Mouse (Mus musculus): ENCODE data around the gene Ly9. TPM values are rescaled to one million over a fixed set of nuclear protein-coding genes. Genes with fewer than 3 reads are reported as not detected.

Gene Ly9
- polyA plus RNA-seq, 1 experiment from 2014 or later: not detected

GRCm38 (mm10) chr1:171635696-171636095 is 28.5 kb upstream of the Ly9 start:
- Histone ChIP-seq H3K36me3 (ENCODE audit: control insufficient read depth, insufficient read depth, low read length) (no peaks in the 10 kb centered on the region), H3K4me1 (ENCODE audit: control insufficient read depth, insufficient read depth, low read length) (no peaks in the 10 kb centered on the region), H3K4me3 (ENCODE audit: low read depth, low read length) (no peak overlapping the region), H3K9ac (ENCODE audit: low read length) (no peak overlapping the region), H3K27me3 (ENCODE audit: control insufficient read depth, insufficient read depth, low read length) (no peaks in the 10 kb centered on the region), H3K9me3 (ENCODE audit: control insufficient read depth, low read length) (no peaks in the 10 kb centered on the region), H3K27ac (replicated peaks; ENCODE audit: low read depth, low read length) (no peak overlapping the region), H3K4me2 (ENCODE audit: low read depth, severe bottlenecking) (no peak overlapping the region)
- DNase-seq (ENCODE audit: low spot score) (no peak), ATAC-seq (ENCODE audit: insufficient number of reproducible peaks, low FRiP score, low TSS enrichment, low read depth) (no peak)
- 62% methylated on average over 6 of the region's 6 CpGs for WGBS

GRCm38 (mm10) chr1:171631447-171631846 is 24.2 kb upstream of the Ly9 start:
- no peak overlapping the region for H3K4me2 ChIP-seq (ENCODE audit: low read depth, severe bottlenecking)
- H3K4me3 ChIP-seq (ENCODE audit: low read depth, low read length): no peak overlapping the region
- no peaks in the 10 kb centered on the region for H3K36me3 ChIP-seq (ENCODE audit: control insufficient read depth, insufficient read depth, low read length)
- no peaks in the 10 kb centered on the region for H3K4me1 ChIP-seq (ENCODE audit: control insufficient read depth, insufficient read depth, low read length)
- no peak overlapping the region for H3K9ac ChIP-seq (ENCODE audit: low read length)
- H3K27ac ChIP-seq (replicated peaks; ENCODE audit: low read depth, low read length): no peak overlapping the region
- no peak for DNase-seq (ENCODE audit: low spot score)
- no peak for ATAC-seq (ENCODE audit: insufficient number of reproducible peaks, low FRiP score, low TSS enrichment, low read depth)
- no peaks in the 10 kb centered on the region for H3K27me3 ChIP-seq (ENCODE audit: control insufficient read depth, insufficient read depth, low read length)
- H3K9me3 ChIP-seq (ENCODE audit: control insufficient read depth, low read length): no peaks in the 10 kb centered on the region
- 82% methylated on average over 2 of the region's 2 CpGs for WGBS

- no peaks in the 10 kb centered on the region for H3K9me3 ChIP-seq (ENCODE audit: control insufficient read depth, low read length)
- H3K36me3 ChIP-seq (ENCODE audit: control insufficient read depth, insufficient read depth, low read length): no peaks in the 10 kb centered on the region
- no peaks in the 10 kb centered on the region for H3K27me3 ChIP-seq (ENCODE audit: control insufficient read depth, insufficient read depth, low read length)
- no peak overlapping the region for H3K27ac ChIP-seq (replicated peaks; ENCODE audit: low read depth, low read length)
- no peaks in the 10 kb centered on the region for H3K4me1 ChIP-seq (ENCODE audit: control insufficient read depth, insufficient read depth, low read length)
- DNase-seq (ENCODE audit: low spot score): no peak
- H3K9ac ChIP-seq (ENCODE audit: low read length): no peak overlapping the region
- 81% methylated on average over 4 of the region's 4 CpGs for WGBS
- no peak overlapping the region for H3K4me2 ChIP-seq (ENCODE audit: low read depth, severe bottlenecking)
- no peak for ATAC-seq (ENCODE audit: insufficient number of reproducible peaks, low FRiP score, low TSS enrichment, low read depth)
- H3K4me3 ChIP-seq (ENCODE audit: low read depth, low read length): no peak overlapping the region
These were observed 23.7 kb upstream of the Ly9 start for GRCm38 (mm10) chr1:171630912-171631311.

GRCm38 (mm10) chr1:171630041-171630440 is 22.8 kb upstream of the Ly9 start:
- no peak overlapping the region for H3K4me2 ChIP-seq (ENCODE audit: low read depth, severe bottlenecking)
- H3K9me3 ChIP-seq (ENCODE audit: control insufficient read depth, low read length): no peaks in the 10 kb centered on the region
- no peak for DNase-seq (ENCODE audit: low spot score)
- H3K27ac ChIP-seq (replicated peaks; ENCODE audit: low read depth, low read length): no peak overlapping the region
- H3K4me3 ChIP-seq (ENCODE audit: low read depth, low read length): no peak overlapping the region
- no peaks in the 10 kb centered on the region for H3K27me3 ChIP-seq (ENCODE audit: control insufficient read depth, insufficient read depth, low read length)
- H3K4me1 ChIP-seq (ENCODE audit: control insufficient read depth, insufficient read depth, low read length): no peaks in the 10 kb centered on the region
- no peak overlapping the region for H3K9ac ChIP-seq (ENCODE audit: low read length)
- ATAC-seq (ENCODE audit: insufficient number of reproducible peaks, low FRiP score, low TSS enrichment, low read depth): no peak
- 82% methylated on average over 7 of the region's 7 CpGs for WGBS
- H3K36me3 ChIP-seq (ENCODE audit: control insufficient read depth, insufficient read depth, low read length): no peaks in the 10 kb centered on the region

- Histone ChIP-seq H3K9me3 (ENCODE audit: control insufficient read depth, low read length) (no peaks in the 10 kb centered on the region), H3K4me3 (ENCODE audit: low read depth, low read length) (no peak overlapping the region), H3K27ac (replicated peaks; ENCODE audit: low read depth, low read length) (no peak overlapping the region), H3K36me3 (ENCODE audit: control insufficient read depth, insufficient read depth, low read length) (no peaks in the 10 kb centered on the region), H3K4me1 (ENCODE audit: control insufficient read depth, insufficient read depth, low read length) (no peaks in the 10 kb centered on the region), H3K4me2 (ENCODE audit: low read depth, severe bottlenecking) (no peak overlapping the region), H3K9ac (ENCODE audit: low read length) (no peak overlapping the region), H3K27me3 (ENCODE audit: control insufficient read depth, insufficient read depth, low read length) (no peaks in the 10 kb centered on the region)
- ATAC-seq (ENCODE audit: insufficient number of reproducible peaks, low FRiP score, low TSS enrichment, low read depth) (no peak), DNase-seq (ENCODE audit: low spot score) (no peak)
- 57% methylated on average over 6 of the region's 6 CpGs for WGBS
These were observed 22.0 kb upstream of the Ly9 start for GRCm38 (mm10) chr1:171629168-171629567.

GRCm38 (mm10) chr1:171627801-171628200 is 20.6 kb upstream of the Ly9 start:
- WGBS: 80% methylated on average over 3 of the region's 3 CpGs
- no peak for ATAC-seq (ENCODE audit: insufficient number of reproducible peaks, low FRiP score, low TSS enrichment, low read depth)
- no peaks in the 10 kb centered on the region for H3K4me1 ChIP-seq (ENCODE audit: control insufficient read depth, insufficient read depth, low read length)

GRCm38 (mm10) chr1:171620091-171620490 is 12.9 kb upstream of the Ly9 start:
- DNase-seq (ENCODE audit: low spot score) (no peak), ATAC-seq (ENCODE audit: insufficient number of reproducible peaks, low FRiP score, low TSS enrichment, low read depth) (no peak)
- H3K4me2 ChIP-seq (ENCODE audit: low read depth, severe bottlenecking): no peak overlapping the region
- WGBS: 95% methylated on average over 6 of the region's 6 CpGs
- H3K9ac ChIP-seq (ENCODE audit: low read length): no peak overlapping the region
- H3K9me3 ChIP-seq (ENCODE audit: control insufficient read depth, low read length): no peaks in the 10 kb centered on the region
- no peaks in the 10 kb centered on the region for H3K27me3 ChIP-seq (ENCODE audit: control insufficient read depth, insufficient read depth, low read length)
- H3K4me1 ChIP-seq (ENCODE audit: control insufficient read depth, insufficient read depth, low read length): no peaks in the 10 kb centered on the region
- H3K36me3 ChIP-seq (ENCODE audit: control insufficient read depth, insufficient read depth, low read length): no peaks in the 10 kb centered on the region
- no peak overlapping the region for H3K27ac ChIP-seq (replicated peaks; ENCODE audit: low read depth, low read length)
- H3K4me3 ChIP-seq (ENCODE audit: low read depth, low read length): no peak overlapping the region

More at GRCm38 (mm10) chr1:171627801-171628200, 20.6 kb upstream of the Ly9 start:
- Histone ChIP-seq H3K27me3 (ENCODE audit: control insufficient read depth, insufficient read depth, low read length) (no peaks in the 10 kb centered on the region), H3K4me3 (ENCODE audit: low read depth, low read length) (no peak overlapping the region), H3K4me2 (ENCODE audit: low read depth, severe bottlenecking) (no peak overlapping the region), H3K27ac (replicated peaks; ENCODE audit: low read depth, low read length) (no peak overlapping the region), H3K9me3 (ENCODE audit: control insufficient read depth, low read length) (no peaks in the 10 kb centered on the region), H3K36me3 (ENCODE audit: control insufficient read depth, insufficient read depth, low read length) (no peaks in the 10 kb centered on the region), H3K9ac (ENCODE audit: low read length) (no peak overlapping the region)
- DNase-seq (ENCODE audit: low spot score): no peak

GRCm38 (mm10) chr1:171619645-171620044 is 12.4 kb upstream of the Ly9 start:
- DNase-seq (ENCODE audit: low spot score) (no peak), ATAC-seq (ENCODE audit: insufficient number of reproducible peaks, low FRiP score, low TSS enrichment, low read depth) (no peak)
- no peak overlapping the region for H3K4me3 ChIP-seq (ENCODE audit: low read depth, low read length)
- no peaks in the 10 kb centered on the region for H3K36me3 ChIP-seq (ENCODE audit: control insufficient read depth, insufficient read depth, low read length)
- no peaks in the 10 kb centered on the region for H3K4me1 ChIP-seq (ENCODE audit: control insufficient read depth, insufficient read depth, low read length)
- no peak overlapping the region for H3K27ac ChIP-seq (replicated peaks; ENCODE audit: low read depth, low read length)
- H3K9ac ChIP-seq (ENCODE audit: low read length): no peak overlapping the region
- H3K9me3 ChIP-seq (ENCODE audit: control insufficient read depth, low read length): no peaks in the 10 kb centered on the region
- no peaks in the 10 kb centered on the region for H3K27me3 ChIP-seq (ENCODE audit: control insufficient read depth, insufficient read depth, low read length)
- no peak overlapping the region for H3K4me2 ChIP-seq (ENCODE audit: low read depth, severe bottlenecking)
- 84% methylated on average over 3 of the region's 3 CpGs for WGBS

GRCm38 (mm10) chr1:171619001-171619400 is 11.8 kb upstream of the Ly9 start:
- DNase-seq (ENCODE audit: low spot score) (no peak), ATAC-seq (ENCODE audit: insufficient number of reproducible peaks, low FRiP score, low TSS enrichment, low read depth) (no peak)
- Histone ChIP-seq H3K36me3 (ENCODE audit: control insufficient read depth, insufficient read depth, low read length) (no peaks in the 10 kb centered on the region), H3K27ac (replicated peaks; ENCODE audit: low read depth, low read length) (no peak overlapping the region), H3K4me1 (ENCODE audit: control insufficient read depth, insufficient read depth, low read length) (no peaks in the 10 kb centered on the region), H3K4me2 (ENCODE audit: low read depth, severe bottlenecking) (no peak overlapping the region), H3K27me3 (ENCODE audit: control insufficient read depth, insufficient read depth, low read length) (no peaks in the 10 kb centered on the region), H3K4me3 (ENCODE audit: low read depth, low read length) (no peak overlapping the region), H3K9me3 (ENCODE audit: control insufficient read depth, low read length) (no peaks in the 10 kb centered on the region), H3K9ac (ENCODE audit: low read length) (no peak overlapping the region)
- 88% methylated on average over 8 of the region's 8 CpGs for WGBS
